Mouse (Mus musculus): Measurements from ENCODE around the gene Gpr107. TPM values are rescaled to one million over a fixed set of nuclear protein-coding genes. Genes with fewer than 3 reads are reported as not detected.
"Not testable (repeated sequence)": the region's sequence is repeated elsewhere in the genome, so short reads cannot be mapped to it uniquely, and the experiment has no call there.

Gene Gpr107
- polyA plus RNA-seq, 1 experiment: 35.2 TPM

DNA sequence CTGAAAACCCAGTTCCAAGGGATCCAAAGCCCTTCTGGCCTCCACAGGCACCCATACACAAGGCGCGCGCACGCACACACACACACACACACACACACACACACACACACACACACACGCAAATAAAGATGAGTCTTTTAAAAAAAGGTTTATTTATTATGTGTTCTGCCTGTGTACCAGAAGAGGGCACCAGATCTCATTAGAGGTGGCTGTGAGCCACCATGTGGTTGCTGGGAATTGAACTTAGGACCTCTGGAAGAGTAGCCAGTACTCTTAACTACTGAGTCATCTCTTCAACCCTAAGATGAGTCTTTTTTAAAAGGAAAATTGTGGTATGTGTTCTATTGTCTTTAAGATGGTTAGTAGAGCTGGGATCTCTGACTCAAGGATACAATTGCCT, 20.4 kb downstream of the Gpr107 start:
- TF ChIP-seq E2F4 (IDR thresholded peaks at IDR 0.05; ENCODE audit: insufficient read depth) (no peak), CEBPB (IDR thresholded peaks at IDR 0.05; ENCODE audit: insufficient read depth, poor library complexity, severe bottlenecking) (no peak), TCF12 (IDR thresholded peaks at IDR 0.05; ENCODE audit: insufficient read depth, poor library complexity, severe bottlenecking) (no peak), MYOG (IDR thresholded peaks at IDR 0.05; ENCODE audit: control insufficient read depth in 1 of 3, insufficient read depth in 1 of 3, insufficient read length in 2 of 3, low read depth in 2 of 3) (no peak), POLR2A (IDR thresholded peaks at IDR 0.05; ENCODE audit: insufficient read length, low read depth) (no peak), SRF (IDR thresholded peaks at IDR 0.05; ENCODE audit: control insufficient read depth, insufficient read length, low read depth) (no peak), REST (IDR thresholded peaks at IDR 0.05; ENCODE audit: insufficient read depth, insufficient read length) (no peak), POLR2AphosphoS2 (IDR thresholded peaks at IDR 0.05; ENCODE audit: insufficient read length, low read depth) (no peak), MYOD1 (IDR thresholded peaks at IDR 0.05; ENCODE audit: control insufficient read depth in 1 of 3, insufficient read length in 2 of 3, low read depth in 2 of 3) (no peak), USF1 (IDR thresholded peaks at IDR 0.05; ENCODE audit: low read depth) (no peak), TCF3 (IDR thresholded peaks at IDR 0.05; ENCODE audit: insufficient read length, low read depth) (no peak)
- H3K4me2 ChIP-seq (ENCODE audit: low read depth): no peak overlapping the region
- H3K36me3 ChIP-seq (ENCODE audit: control insufficient read depth, insufficient read depth): peaks cover 66% of the 10 kb centered on the region
- no peak overlapping the region for H3K4me3 ChIP-seq
- no peak overlapping the region for H3ac ChIP-seq (ENCODE audit: control insufficient read depth, insufficient read length)
- H3K27me3 ChIP-seq (ENCODE audit: control insufficient read depth, insufficient read depth, insufficient read length): no peaks in the 10 kb centered on the region
- H3K79me2 ChIP-seq (ENCODE audit: control insufficient read depth, insufficient read depth): no peaks in the 10 kb centered on the region

DNA sequence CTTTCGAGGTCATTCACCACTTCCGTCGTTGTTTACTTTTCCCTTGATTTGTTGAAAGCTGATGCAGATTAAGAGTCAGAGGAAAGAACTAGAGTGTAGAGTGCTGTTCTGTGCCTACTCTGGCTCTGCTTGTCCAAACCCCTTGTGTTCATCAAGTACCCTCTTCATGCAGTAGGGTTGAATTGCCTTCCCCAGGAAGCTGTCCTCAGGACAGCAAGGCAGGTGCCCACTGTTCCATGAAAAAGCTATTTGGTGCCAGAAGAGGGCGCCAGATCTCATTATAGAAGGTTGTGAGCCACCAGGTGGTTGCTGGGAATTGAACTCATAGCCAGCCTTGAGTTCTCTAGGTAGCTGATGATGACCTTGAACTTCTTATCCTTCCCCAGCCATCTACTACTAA, 21.2 kb downstream of the Gpr107 start:
- H3K27me3 ChIP-seq (ENCODE audit: control insufficient read depth, insufficient read depth, insufficient read length): no peaks in the 10 kb centered on the region
- no peak overlapping the region for H3K4me2 ChIP-seq (ENCODE audit: low read depth)
- TF ChIP-seq MAX (IDR thresholded peaks at IDR 0.05; ENCODE audit: low read depth) (no peak), CEBPB (IDR thresholded peaks at IDR 0.05; ENCODE audit: insufficient read depth, poor library complexity, severe bottlenecking) (no peak), SRF (IDR thresholded peaks at IDR 0.05; ENCODE audit: control insufficient read depth, insufficient read length, low read depth) (no peak)
- no peak overlapping the region for H3K4me3 ChIP-seq
- H3K79me2 ChIP-seq (ENCODE audit: control insufficient read depth, insufficient read depth): no peaks in the 10 kb centered on the region
- H3ac ChIP-seq (ENCODE audit: control insufficient read depth, insufficient read length): no peak overlapping the region
- peaks cover 73% of the 10 kb centered on the region for H3K36me3 ChIP-seq (ENCODE audit: control insufficient read depth, insufficient read depth)

DNA sequence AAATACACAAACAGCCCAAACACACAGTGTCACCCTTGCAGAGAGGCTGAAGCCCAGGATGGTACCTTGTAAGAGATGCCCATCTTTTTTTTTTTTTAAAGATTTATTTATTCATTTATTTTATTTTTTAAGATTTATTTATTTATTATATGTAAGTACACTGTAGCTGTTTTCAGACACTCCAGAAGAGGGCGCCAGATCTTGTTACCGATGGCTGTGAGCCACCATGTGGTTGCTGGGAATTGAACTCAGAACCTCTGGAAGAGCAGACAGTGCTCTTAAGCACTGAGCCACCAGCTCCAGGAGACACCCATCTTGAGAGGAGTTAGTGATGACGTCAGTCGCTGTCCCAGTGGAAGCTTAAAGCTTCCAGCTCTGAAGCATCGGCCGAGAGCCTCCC, 26.5 kb downstream of the Gpr107 start:
- peaks cover 48% of the 10 kb centered on the region for H3K36me3 ChIP-seq (ENCODE audit: control insufficient read depth, insufficient read depth)
- not testable (repeated sequence) for H3K79me2 ChIP-seq (ENCODE audit: control insufficient read depth, insufficient read depth); H3K4me3 ChIP-seq; H3K4me2 ChIP-seq (ENCODE audit: low read depth); H3K27me3 ChIP-seq (ENCODE audit: control insufficient read depth, insufficient read depth, insufficient read length); H3ac ChIP-seq (ENCODE audit: control insufficient read depth, insufficient read length)

- Histone ChIP-seq H3K4me3 (no peak overlapping the region), H3K27me3 (ENCODE audit: control insufficient read depth, insufficient read depth, insufficient read length) (no peaks in the 10 kb centered on the region), H3ac (ENCODE audit: control insufficient read depth, insufficient read length) (no peak overlapping the region), H3K79me2 (ENCODE audit: control insufficient read depth, insufficient read depth) (no peaks in the 10 kb centered on the region), H3K4me2 (ENCODE audit: low read depth) (no peak overlapping the region), H3K36me3 (ENCODE audit: control insufficient read depth, insufficient read depth) (peaks cover 48% of the 10 kb centered on the region)
- no peak for TF ChIP-seq E2F4 (IDR thresholded peaks at IDR 0.05; ENCODE audit: insufficient read depth)
- no peak for TF ChIP-seq CEBPB (IDR thresholded peaks at IDR 0.05; ENCODE audit: insufficient read depth, poor library complexity, severe bottlenecking)
- TF ChIP-seq POLR2AphosphoS2 (IDR thresholded peaks at IDR 0.05; ENCODE audit: insufficient read length, low read depth): no peak
- no peak for TF ChIP-seq MYOG (IDR thresholded peaks at IDR 0.05; ENCODE audit: control insufficient read depth in 1 of 3, insufficient read depth in 1 of 3, insufficient read length in 2 of 3, low read depth in 2 of 3)
- no peak for TF ChIP-seq SRF (IDR thresholded peaks at IDR 0.05; ENCODE audit: control insufficient read depth, insufficient read length, low read depth)
- no peak for TF ChIP-seq MYOD1 (IDR thresholded peaks at IDR 0.05; ENCODE audit: control insufficient read depth in 1 of 3, insufficient read length in 2 of 3, low read depth in 2 of 3)
- TF ChIP-seq MAX (IDR thresholded peaks at IDR 0.05; ENCODE audit: low read depth): no peak
- TF ChIP-seq TCF12 (IDR thresholded peaks at IDR 0.05; ENCODE audit: insufficient read depth, poor library complexity, severe bottlenecking): no peak
- TF ChIP-seq TCF3 (IDR thresholded peaks at IDR 0.05; ENCODE audit: insufficient read length, low read depth): no peak
- TF ChIP-seq POLR2A (IDR thresholded peaks at IDR 0.05; ENCODE audit: insufficient read length, low read depth): no peak
- TF ChIP-seq USF1 (IDR thresholded peaks at IDR 0.05; ENCODE audit: low read depth): no peak
- TF ChIP-seq REST (IDR thresholded peaks at IDR 0.05; ENCODE audit: insufficient read depth, insufficient read length): no peak
Observed at GRCm38 (mm10) chr2:31179471-31179870, 27.4 kb downstream of the Gpr107 start.

- H3K4me2 ChIP-seq (ENCODE audit: low read depth): no peak overlapping the region
- TF ChIP-seq MAX (IDR thresholded peaks at IDR 0.05; ENCODE audit: low read depth) (no peak), MYOD1 (IDR thresholded peaks at IDR 0.05; ENCODE audit: control insufficient read depth in 1 of 3, insufficient read length in 2 of 3, low read depth in 2 of 3) (no peak), SRF (IDR thresholded peaks at IDR 0.05; ENCODE audit: control insufficient read depth, insufficient read length, low read depth) (no peak), REST (IDR thresholded peaks at IDR 0.05; ENCODE audit: insufficient read depth, insufficient read length) (no peak), E2F4 (IDR thresholded peaks at IDR 0.05; ENCODE audit: insufficient read depth) (no peak), USF1 (IDR thresholded peaks at IDR 0.05; ENCODE audit: low read depth) (no peak), POLR2AphosphoS2 (IDR thresholded peaks at IDR 0.05; ENCODE audit: insufficient read length, low read depth) (no peak), CEBPB (IDR thresholded peaks at IDR 0.05; ENCODE audit: insufficient read depth, poor library complexity, severe bottlenecking) (no peak), MYOG (IDR thresholded peaks at IDR 0.05; ENCODE audit: control insufficient read depth in 1 of 3, insufficient read depth in 1 of 3, insufficient read length in 2 of 3, low read depth in 2 of 3) (no peak), POLR2A (IDR thresholded peaks at IDR 0.05; ENCODE audit: insufficient read length, low read depth) (no peak)
- peaks cover 47% of the 10 kb centered on the region for H3K36me3 ChIP-seq (ENCODE audit: control insufficient read depth, insufficient read depth)
- no peak overlapping the region for H3K4me3 ChIP-seq
- no peak overlapping the region for H3ac ChIP-seq (ENCODE audit: control insufficient read depth, insufficient read length)
- no peaks in the 10 kb centered on the region for H3K79me2 ChIP-seq (ENCODE audit: control insufficient read depth, insufficient read depth)
- no peaks in the 10 kb centered on the region for H3K27me3 ChIP-seq (ENCODE audit: control insufficient read depth, insufficient read depth, insufficient read length)
Observed at GRCm38 (mm10) chr2:31180081-31180551, 28.0 kb downstream of the Gpr107 start.

Data from myocyte (in vitro differentiated cells).